Mouse (Mus musculus): ENCODE data around the gene Chst1. TPM values are rescaled to one million over a fixed set of nuclear protein-coding genes. Genes with fewer than 3 reads are reported as not detected.

Gene Chst1
- polyA plus RNA-seq, 1 experiment from 2014 or later: 6.6 TPM

GRCm38 (mm10) chr2:92600348-92600670, 802 bp downstream of the Chst1 start:
- no peak overlapping the region for H3K27ac ChIP-seq
- H3K9me3 ChIP-seq (replicated peaks; ENCODE audit: low read length): no peaks in the 10 kb centered on the region
- ATAC-seq (replicated peaks; ENCODE audit: low FRiP score, low read depth) (no peak), DNase-seq (ENCODE audit: low spot score) (no peak)
- H3K27me3 ChIP-seq (ENCODE audit: insufficient read depth, low read length): no peaks in the 10 kb centered on the region
- H3K9ac ChIP-seq (ENCODE audit: low read depth, low read length): peak overlapping the region; percentile 63
- no peak for TF ChIP-seq CTCF (IDR thresholded peaks at IDR 0.05; ENCODE audit: low read depth)
- no peaks in the 10 kb centered on the region for H3K36me3 ChIP-seq (ENCODE audit: insufficient read depth, low read length)
- 2% methylated on average over 17 of the region's 17 CpGs for WGBS
- peak overlapping the region; percentile 96 for H3K4me2 ChIP-seq (ENCODE audit: low read length)
- H3K4me3 ChIP-seq (replicated peaks; ENCODE audit: low read depth, low read length): peak overlapping the region; percentile 74
- peaks cover 22% of the 10 kb centered on the region for H3K4me1 ChIP-seq (replicated peaks; ENCODE audit: insufficient read depth, low read length)

- Histone ChIP-seq H3K4me1 (replicated peaks; ENCODE audit: insufficient read depth, low read length) (peaks cover 22% of the 10 kb centered on the region), H3K27me3 (ENCODE audit: insufficient read depth, low read length) (no peaks in the 10 kb centered on the region), H3K9me3 (replicated peaks; ENCODE audit: low read length) (no peaks in the 10 kb centered on the region), H3K4me3 (replicated peaks; ENCODE audit: low read depth, low read length) (no peak overlapping the region), H3K27ac (no peak overlapping the region), H3K36me3 (ENCODE audit: insufficient read depth, low read length) (no peaks in the 10 kb centered on the region), H3K4me2 (ENCODE audit: low read length) (peak overlapping the region; percentile 96; the same call in 1 of the 2 replicates), H3K9ac (ENCODE audit: low read depth, low read length) (no peak overlapping the region)
- no peak for TF ChIP-seq CTCF (IDR thresholded peaks at IDR 0.05; ENCODE audit: low read depth)
- DNase-seq (ENCODE audit: low spot score) (no peak), ATAC-seq (replicated peaks; ENCODE audit: low FRiP score, low read depth) (no peak)
- 41% methylated on average over 4 of the region's 4 CpGs for WGBS
These were observed 1.7 kb downstream of the Chst1 start for GRCm38 (mm10) chr2:92601246-92601645.

GRCm38 (mm10) chr2:92602073-92602472, 2.6 kb downstream of the Chst1 start:
- Histone ChIP-seq H3K9me3 (replicated peaks; ENCODE audit: low read length) (no peaks in the 10 kb centered on the region), H3K4me2 (ENCODE audit: low read length) (no peak overlapping the region), H3K4me3 (replicated peaks; ENCODE audit: low read depth, low read length) (no peak overlapping the region), H3K4me1 (replicated peaks; ENCODE audit: insufficient read depth, low read length) (peaks cover 22% of the 10 kb centered on the region), H3K36me3 (ENCODE audit: insufficient read depth, low read length) (no peaks in the 10 kb centered on the region), H3K27ac (no peak overlapping the region), H3K27me3 (ENCODE audit: insufficient read depth, low read length) (no peaks in the 10 kb centered on the region), H3K9ac (ENCODE audit: low read depth, low read length) (no peak overlapping the region)
- no peak for TF ChIP-seq CTCF (IDR thresholded peaks at IDR 0.05; ENCODE audit: low read depth)
- 38% methylated on average over 12 of the region's 12 CpGs for WGBS
- DNase-seq (ENCODE audit: low spot score) (no peak), ATAC-seq (replicated peaks; ENCODE audit: low FRiP score, low read depth) (no peak)

- 48% methylated on average over 5 of the region's 5 CpGs for WGBS
- no peak overlapping the region for H3K4me2 ChIP-seq (ENCODE audit: low read length)
- H3K9me3 ChIP-seq (replicated peaks; ENCODE audit: low read length): no peaks in the 10 kb centered on the region
- DNase-seq (ENCODE audit: low spot score) (no peak), ATAC-seq (replicated peaks; ENCODE audit: low FRiP score, low read depth) (no peak)
- no peaks in the 10 kb centered on the region for H3K27me3 ChIP-seq (ENCODE audit: insufficient read depth, low read length)
- no peak for TF ChIP-seq CTCF (IDR thresholded peaks at IDR 0.05; ENCODE audit: low read depth)
- no peak overlapping the region for H3K9ac ChIP-seq (ENCODE audit: low read depth, low read length)
- no peak overlapping the region for H3K4me3 ChIP-seq (replicated peaks; ENCODE audit: low read depth, low read length)
- no peaks in the 10 kb centered on the region for H3K36me3 ChIP-seq (ENCODE audit: insufficient read depth, low read length)
- peaks cover 22% of the 10 kb centered on the region for H3K4me1 ChIP-seq (replicated peaks; ENCODE audit: insufficient read depth, low read length)
- H3K27ac ChIP-seq: no peak overlapping the region
These were observed 4.1 kb downstream of the Chst1 start for GRCm38 (mm10) chr2:92603591-92603990.

- Histone ChIP-seq H3K4me2 (ENCODE audit: low read length) (no peak overlapping the region), H3K27ac (no peak overlapping the region), H3K27me3 (ENCODE audit: insufficient read depth, low read length) (no peaks in the 10 kb centered on the region), H3K9me3 (replicated peaks; ENCODE audit: low read length) (no peaks in the 10 kb centered on the region), H3K36me3 (ENCODE audit: insufficient read depth, low read length) (no peaks in the 10 kb centered on the region), H3K4me1 (replicated peaks; ENCODE audit: insufficient read depth, low read length) (peaks cover 22% of the 10 kb centered on the region), H3K4me3 (replicated peaks; ENCODE audit: low read depth, low read length) (no peak overlapping the region), H3K9ac (ENCODE audit: low read depth, low read length) (no peak overlapping the region)
- no peak for DNase-seq (ENCODE audit: low spot score)
- ATAC-seq (replicated peaks; ENCODE audit: low FRiP score, low read depth): no peak
- WGBS: 81% methylated on average over 5 of the region's 5 CpGs
- TF ChIP-seq CTCF (IDR thresholded peaks at IDR 0.05; ENCODE audit: low read depth): no peak
These were observed 5.1 kb downstream of the Chst1 start for GRCm38 (mm10) chr2:92604565-92604964.

- Histone ChIP-seq H3K4me3 (replicated peaks; ENCODE audit: low read depth, low read length) (no peak overlapping the region), H3K9ac (ENCODE audit: low read depth, low read length) (no peak overlapping the region), H3K4me1 (replicated peaks; ENCODE audit: insufficient read depth, low read length) (peaks cover 12% of the 10 kb centered on the region), H3K27me3 (ENCODE audit: insufficient read depth, low read length) (no peaks in the 10 kb centered on the region), H3K4me2 (ENCODE audit: low read length) (no peak overlapping the region), H3K36me3 (ENCODE audit: insufficient read depth, low read length) (no peaks in the 10 kb centered on the region), H3K9me3 (replicated peaks; ENCODE audit: low read length) (no peaks in the 10 kb centered on the region), H3K27ac (no peak overlapping the region)
- WGBS: 43% methylated on average over 5 of the region's 5 CpGs
- no peak for ATAC-seq (replicated peaks; ENCODE audit: low FRiP score, low read depth)
- DNase-seq (ENCODE audit: low spot score): no peak
- no peak for TF ChIP-seq CTCF (IDR thresholded peaks at IDR 0.05; ENCODE audit: low read depth)
These were observed 6.5 kb downstream of the Chst1 start for GRCm38 (mm10) chr2:92605995-92606394.

- no peak for TF ChIP-seq CTCF (IDR thresholded peaks at IDR 0.05; ENCODE audit: low read depth)
- Histone ChIP-seq H3K4me3 (replicated peaks; ENCODE audit: low read depth, low read length) (no peak overlapping the region), H3K4me1 (replicated peaks; ENCODE audit: insufficient read depth, low read length) (peaks cover 11% of the 10 kb centered on the region), H3K36me3 (ENCODE audit: insufficient read depth, low read length) (no peaks in the 10 kb centered on the region), H3K27ac (no peak overlapping the region), H3K9ac (ENCODE audit: low read depth, low read length) (no peak overlapping the region), H3K4me2 (ENCODE audit: low read length) (no peak overlapping the region), H3K27me3 (ENCODE audit: insufficient read depth, low read length) (no peaks in the 10 kb centered on the region), H3K9me3 (replicated peaks; ENCODE audit: low read length) (no peaks in the 10 kb centered on the region)
- 61% methylated on average over 6 of the region's 6 CpGs for WGBS
- no peak for ATAC-seq (replicated peaks; ENCODE audit: low FRiP score, low read depth)
- DNase-seq (ENCODE audit: low spot score): no peak
These were observed 7.6 kb downstream of the Chst1 start for GRCm38 (mm10) chr2:92607153-92607552.

Data from kidney, postnatal 0 days (tissue).